Mouse (Mus musculus) CD4-positive helper T cell, adult 2 months (primary cell): ENCODE results near the gene Aldoc.

Source experiments
- DNase-seq: peaks from one replicate; pipeline ENCODE4 v3.0.0-alpha.2; 2012; ENCODE audit warnings: low read depth, missing footprints, low spot score

Gene Aldoc

GRCm38 (mm10) chr11:78332676-78333075, 9.9 kb downstream of the Aldoc start:
- DNase-seq = no peak

GRCm38 (mm10) chr11:78333992-78334391, 11.2 kb downstream of the Aldoc start:
- no peak for DNase-seq

GRCm38 (mm10) chr11:78337040-78337439, 14.3 kb downstream of the Aldoc start:
- DNase-seq = no peak

DNA sequence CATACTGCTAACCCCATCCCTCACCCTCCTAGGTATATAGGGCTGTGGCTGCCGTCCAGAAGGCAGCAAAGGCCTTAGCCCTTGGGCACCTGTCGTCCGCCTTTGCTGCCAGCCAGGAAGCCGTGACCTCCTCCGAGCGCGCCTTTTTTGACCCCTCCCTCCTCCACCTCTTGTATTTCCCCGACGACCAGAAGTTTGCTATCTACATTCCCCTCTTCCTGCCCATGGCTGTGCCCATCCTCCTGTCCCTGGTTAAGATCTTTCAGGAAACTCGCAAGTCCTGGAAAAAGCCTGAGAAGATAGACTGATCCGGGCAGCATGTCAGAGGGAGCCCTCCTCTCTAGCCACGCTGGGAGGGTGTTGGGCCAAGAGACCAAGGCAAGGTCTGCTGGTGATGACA, 18.9 kb downstream of the Aldoc start:
- no peak for DNase-seq

- DNase-seq = peak; percentile 77
These were observed 20.9 kb downstream of the Aldoc start, which contains the start of gene Unc119 for GRCm38 (mm10) chr11:78343381-78344327. Gene Unc119, plus strand, starts transcription at chr11:78343482.

DNA sequence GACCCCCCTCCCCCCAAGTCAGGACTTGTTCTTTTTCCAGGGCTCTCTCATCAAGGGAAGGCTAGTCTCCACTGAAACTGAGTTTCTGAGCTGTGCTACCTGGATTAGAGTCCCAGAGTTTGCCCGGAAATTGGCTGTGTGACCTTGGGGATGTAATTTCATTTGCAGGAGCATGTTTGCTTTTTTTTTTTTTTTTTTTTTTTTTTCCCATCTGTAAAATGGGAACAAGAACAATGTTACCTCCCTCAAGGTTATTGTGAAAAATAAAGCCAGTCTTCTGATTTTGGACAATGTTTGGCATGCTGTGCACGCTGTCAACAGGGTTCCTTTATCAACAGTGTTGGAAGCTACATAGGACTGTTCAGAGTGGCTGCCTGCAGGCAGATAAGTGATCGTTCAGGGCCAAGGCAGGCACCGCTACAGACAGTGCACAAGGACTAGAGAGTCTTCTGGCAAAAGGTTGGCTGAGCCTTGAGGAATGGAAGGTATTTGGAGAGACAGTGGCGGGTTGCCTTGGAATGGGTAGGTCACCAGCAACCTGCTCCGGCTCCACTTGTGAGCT, 21.6 kb downstream of the Aldoc start:
- DNase-seq = no peak

GRCm38 (mm10) chr11:78344890-78345715, 22.3 kb downstream of the Aldoc start:
- DNase-seq = no peak

GRCm38 (mm10) chr11:78345801-78346200, 23.0 kb downstream of the Aldoc start:
- DNase-seq = peak; percentile 75

GRCm38 (mm10) chr11:78346326-78347069, 23.7 kb downstream of the Aldoc start:
- DNase-seq = no peak

GRCm38 (mm10) chr11:78347070-78347754, 24.4 kb downstream of the Aldoc start:
- DNase-seq = peak; percentile 70

DNA sequence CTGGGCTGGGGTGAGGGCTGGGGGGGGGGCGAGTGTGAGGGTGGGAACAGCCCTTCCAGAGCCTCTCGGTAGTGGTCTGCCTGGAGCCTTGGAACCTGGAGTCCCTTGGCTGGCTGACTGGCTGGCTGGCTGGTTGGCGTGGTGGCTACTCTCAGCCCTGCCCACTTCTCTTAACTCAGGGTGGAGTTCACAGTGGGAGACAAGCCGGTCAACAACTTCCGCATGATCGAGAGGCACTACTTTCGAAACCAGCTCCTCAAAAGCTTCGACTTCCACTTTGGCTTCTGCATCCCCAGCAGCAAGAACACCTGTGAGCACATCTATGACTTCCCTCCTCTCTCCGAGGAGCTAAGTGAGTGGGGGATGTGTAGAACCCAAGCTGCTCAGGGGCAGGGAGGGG, 25.1 kb downstream of the Aldoc start:
- DNase-seq = no peak

DNA sequence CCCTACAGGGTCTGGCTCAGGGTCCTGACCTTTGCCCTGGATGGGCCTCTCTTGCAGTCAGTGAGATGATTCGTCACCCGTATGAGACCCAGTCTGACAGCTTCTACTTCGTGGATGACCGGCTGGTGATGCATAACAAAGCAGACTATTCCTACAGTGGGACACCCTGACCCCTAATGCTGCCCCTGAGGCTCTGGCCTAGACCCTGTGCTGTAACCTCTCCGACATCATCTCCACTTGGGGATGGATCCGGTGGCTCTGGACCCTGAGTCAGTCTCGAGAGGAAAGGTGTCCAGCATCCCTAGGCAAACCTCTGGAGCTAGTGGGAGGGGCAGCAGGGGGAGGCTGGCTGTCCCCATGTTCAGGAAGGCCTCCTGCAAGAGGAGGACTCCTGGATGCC, 25.7 kb downstream of the Aldoc start:
- DNase-seq = no peak

- DNase-seq = no peak
These were observed 26.9 kb downstream of the Aldoc start for GRCm38 (mm10) chr11:78349441-78350358.

GRCm38 (mm10) chr11:78353081-78353480, 30.3 kb downstream of the Aldoc start:
- no peak for DNase-seq

DNA sequence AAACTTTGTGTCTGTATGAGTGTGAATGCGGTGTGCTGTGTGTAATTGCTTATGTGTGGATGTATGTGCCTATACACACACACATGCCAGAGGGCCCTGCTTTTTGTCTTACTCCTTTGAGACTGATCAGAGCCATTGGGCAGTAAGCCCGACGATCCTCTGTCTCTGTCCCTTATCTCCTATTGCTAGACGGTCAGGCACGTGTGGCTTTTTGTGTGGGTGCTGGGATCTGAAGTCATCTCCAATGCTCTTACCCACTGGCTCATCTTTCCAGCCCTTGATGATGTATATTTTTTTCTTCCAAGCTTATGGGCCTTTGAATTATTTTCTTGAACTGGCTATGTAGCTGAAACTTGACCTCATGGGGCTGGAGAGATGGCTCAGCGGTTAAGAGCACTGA, 32.1 kb downstream of the Aldoc start:
- no peak for DNase-seq

DNA sequence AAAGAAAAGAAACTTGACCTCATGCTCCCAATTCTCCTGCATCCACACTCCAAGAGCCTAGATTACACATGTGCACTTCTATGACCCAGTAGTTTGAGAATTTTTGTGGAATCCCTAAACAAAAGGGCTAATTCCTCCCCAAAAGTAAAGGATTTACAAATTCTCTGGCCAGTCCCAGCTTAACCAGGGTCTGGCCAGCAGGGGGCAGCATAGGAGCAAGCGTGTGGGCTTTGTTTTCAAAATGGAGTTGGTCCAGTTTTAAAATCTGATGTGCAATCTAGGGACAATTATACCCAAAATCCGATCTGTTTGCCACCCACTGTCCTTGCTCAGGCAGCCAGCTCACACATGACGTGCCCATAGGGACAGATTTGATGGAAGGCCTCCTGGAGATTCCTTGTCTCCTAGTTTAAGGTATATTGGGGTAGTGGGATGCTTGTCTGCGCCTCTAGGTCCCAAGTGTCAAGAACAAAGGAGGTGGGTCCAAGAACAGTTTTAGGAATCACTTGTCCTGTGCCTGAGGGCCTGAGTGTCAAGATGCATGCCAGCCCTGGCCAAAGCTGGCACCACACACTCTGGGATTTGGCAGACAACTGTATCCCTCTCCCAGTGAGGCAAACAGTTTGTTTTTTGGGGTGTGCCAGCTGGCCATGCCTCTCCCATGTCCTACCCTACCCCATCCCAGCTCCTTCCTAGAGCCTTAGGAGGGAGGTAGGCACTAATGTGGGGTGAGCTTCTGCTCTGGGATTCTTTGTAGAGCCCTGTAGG, 32.9 kb downstream of the Aldoc start:
- DNase-seq = peak; percentile 62

- peak; percentile 46 for DNase-seq
These were observed 35.7 kb downstream of the Aldoc start for GRCm38 (mm10) chr11:78358330-78359007.

GRCm38 (mm10) chr11:78360125-78360788, 37.5 kb downstream of the Aldoc start:
- peak; percentile 82 for DNase-seq
